Mouse (Mus musculus) embryonic fibroblast, embryonic 13.5 days (primary cell): ENCODE measurements around the gene Cables2. TPM values are rescaled to one million over a fixed set of nuclear protein-coding genes. Genes with fewer than 3 reads are reported as not detected.

Experiments
- H3K27ac ChIP-seq: 2 replicates; pipeline ENCODE4 v1.5.1; 2012; ENCODE audit warnings: low read length, control low read depth, inconsistent platforms; ENCODE audit not compliant: insufficient read depth
- H3K4me1 ChIP-seq: 2 replicates; pipeline ENCODE4 v1.6.1; 2011; ENCODE audit warnings: low read length; ENCODE audit not compliant: control insufficient read depth, insufficient read depth
- H3K4me3 ChIP-seq: 2 replicates; pipeline ENCODE4 v1.5.1; 2011; ENCODE audit warnings: mild to moderate bottlenecking, control low read depth, low read length; ENCODE audit not compliant: insufficient read depth
- CTCF ChIP-seq: IDR thresholded peaks from 2 replicates; pipeline ENCODE4 v1.5.1; 2011; ENCODE audit warnings: mild to moderate bottlenecking, control low read depth, low read length, moderate library complexity, borderline replicate concordance; ENCODE audit not compliant: insufficient read depth
- POLR2A ChIP-seq: IDR thresholded peaks from 2 replicates; pipeline ENCODE4 v1.6.1; 2011; ENCODE audit warnings: low read depth, mild to moderate bottlenecking, control low read depth, low read length, moderate library complexity
- polyA plus RNA-seq: library from polyadenylated mRNA; stranded (reverse); fragments of >200 nt; gene quantifications from 2 replicates; pipeline ENCODE4 v1.2.4, GENCODE M21; 2011; ENCODE audit warnings: low read depth; ENCODE audit not compliant: missing spikeins, insufficient read length

The Cables2 gene
- polyA plus RNA-seq, 1 experiment, result 12.5 TPM

- Histone ChIP-seq H3K4me3 (no peak overlapping the region), H3K4me1 (peaks cover 7% of the 10 kb centered on the region), H3K27ac (no peak overlapping the region)
- TF ChIP-seq CTCF, result no peak
- TF ChIP-seq POLR2A, result no peak
These were observed 25.4 kb downstream of the Cables2 start for GRCm38 (mm10) chr2:180247916-180248315.

GRCm38 (mm10) chr2:180243108-180243507 is 30.2 kb downstream of the Cables2 start:
- H3K27ac ChIP-seq, result no peak overlapping the region
- no peak for TF ChIP-seq POLR2A
- TF ChIP-seq CTCF, result no peak
- H3K4me3 ChIP-seq, result no peak overlapping the region
- no peaks in the 10 kb centered on the region for H3K4me1 ChIP-seq

GRCm38 (mm10) chr2:180238591-180238990 is 34.7 kb downstream of the Cables2 start:
- TF ChIP-seq CTCF (no peak), POLR2A (no peak)
- Histone ChIP-seq H3K4me1 (no peaks in the 10 kb centered on the region), H3K27ac (no peak overlapping the region), H3K4me3 (no peak overlapping the region)

GRCm38 (mm10) chr2:180237601-180238345 is 35.5 kb downstream of the Cables2 start:
- TF ChIP-seq POLR2A (no peak), CTCF (no peak)
- H3K27ac ChIP-seq, result no peak overlapping the region
- H3K4me1 ChIP-seq, result peaks cover 5% of the 10 kb centered on the region; the same call in 1 of the 2 replicates
- no peak overlapping the region for H3K4me3 ChIP-seq

- Histone ChIP-seq H3K4me3 (no peak overlapping the region), H3K4me1 (peaks cover 5% of the 10 kb centered on the region; the same call in 1 of the 2 replicates), H3K27ac (no peak overlapping the region)
- TF ChIP-seq CTCF (no peak), POLR2A (no peak)
These were observed 36.4 kb downstream of the Cables2 start for GRCm38 (mm10) chr2:180236930-180237329.

GRCm38 (mm10) chr2:180236500-180236899 is 36.8 kb downstream of the Cables2 start:
- no peak overlapping the region for H3K27ac ChIP-seq
- TF ChIP-seq POLR2A (no peak), CTCF (no peak)
- H3K4me3 ChIP-seq, result no peak overlapping the region
- H3K4me1 ChIP-seq, result peaks cover 5% of the 10 kb centered on the region; the same call in 1 of the 2 replicates

- Histone ChIP-seq H3K4me3 (no peak overlapping the region), H3K27ac (no peak overlapping the region), H3K4me1 (peaks cover 5% of the 10 kb centered on the region; the same call in 1 of the 2 replicates)
- TF ChIP-seq POLR2A (no peak), CTCF (no peak)
These were observed 37.5 kb downstream of the Cables2 start for GRCm38 (mm10) chr2:180235788-180236187.

GRCm38 (mm10) chr2:180234980-180235379 is 38.3 kb downstream of the Cables2 start:
- TF ChIP-seq POLR2A (no peak), CTCF (no peak)
- Histone ChIP-seq H3K4me1 (peaks cover 5% of the 10 kb centered on the region; the same call in 1 of the 2 replicates), H3K27ac (no peak overlapping the region), H3K4me3 (no peak overlapping the region)

- TF ChIP-seq CTCF, result no peak
- no peak for TF ChIP-seq POLR2A
- no peak overlapping the region for H3K4me3 ChIP-seq
- no peak overlapping the region for H3K27ac ChIP-seq
- H3K4me1 ChIP-seq, result peaks cover 5% of the 10 kb centered on the region; the same call in 1 of the 2 replicates
These were observed 38.9 kb downstream of the Cables2 start for GRCm38 (mm10) chr2:180234353-180234752.
